Mouse (Mus musculus) T-cell, adult 2 months (primary cell): ENCODE measurements around the gene Hmgb1.

Experiments used
- DNase-seq: peaks from one replicate; pipeline ENCODE4 v3.0.0; 2022; ENCODE audit warnings: low spot score

Gene Hmgb1

GRCm38 (mm10) chr5:149184104-149184843 is at the start of gene Hmgb1, which contains the start of gene Uspl1:
Gene Hmgb1, minus strand, starts transcription at chr5:149184489.
Gene Uspl1, plus strand, starts transcription at chr5:149184350.
- DNase-seq: peak; percentile 99

GRCm38 (mm10) chr5:149229619-149230339 is 45.5 kb upstream of the Hmgb1 start:
- no peak for DNase-seq

GRCm38 (mm10) chr5:149228700-149229618 is 44.7 kb upstream of the Hmgb1 start:
- peak; percentile 92 for DNase-seq

GRCm38 (mm10) chr5:149224666-149225065 is 40.4 kb upstream of the Hmgb1 start:
- DNase-seq: no peak

- no peak for DNase-seq
These were observed 37.1 kb upstream of the Hmgb1 start for GRCm38 (mm10) chr5:149221355-149221754.

- DNase-seq: no peak
These were observed 35.2 kb upstream of the Hmgb1 start for GRCm38 (mm10) chr5:149219493-149219892.

- no peak for DNase-seq
These were observed 33.5 kb upstream of the Hmgb1 start for GRCm38 (mm10) chr5:149217524-149218357.

- DNase-seq: no peak
These were observed 31.3 kb upstream of the Hmgb1 start for GRCm38 (mm10) chr5:149215540-149215939.

- no peak for DNase-seq
These were observed 28.5 kb upstream of the Hmgb1 start for GRCm38 (mm10) chr5:149212806-149213205.

GRCm38 (mm10) chr5:149211041-149211440 is 26.8 kb upstream of the Hmgb1 start:
- no peak for DNase-seq

- DNase-seq: no peak
These were observed 25.0 kb upstream of the Hmgb1 start for GRCm38 (mm10) chr5:149209328-149209727.

GRCm38 (mm10) chr5:149208776-149209175 is 24.5 kb upstream of the Hmgb1 start:
- DNase-seq: no peak

- no peak for DNase-seq
These were observed 23.4 kb upstream of the Hmgb1 start for GRCm38 (mm10) chr5:149207661-149208060.

- no peak for DNase-seq
These were observed 22.0 kb upstream of the Hmgb1 start for GRCm38 (mm10) chr5:149206286-149206685.

GRCm38 (mm10) chr5:149205265-149205664 is 21.0 kb upstream of the Hmgb1 start:
- DNase-seq: no peak

- DNase-seq: no peak
These were observed 20.5 kb upstream of the Hmgb1 start for GRCm38 (mm10) chr5:149204822-149205221.

GRCm38 (mm10) chr5:149203796-149204375 is 19.6 kb upstream of the Hmgb1 start:
- no peak for DNase-seq

- no peak for DNase-seq
These were observed 18.7 kb upstream of the Hmgb1 start for GRCm38 (mm10) chr5:149202941-149203340.

GRCm38 (mm10) chr5:149198782-149199181 is 14.5 kb upstream of the Hmgb1 start:
- no peak for DNase-seq

GRCm38 (mm10) chr5:149196611-149197010 is 12.3 kb upstream of the Hmgb1 start:
- no peak for DNase-seq

- DNase-seq: no peak
These were observed 5.9 kb upstream of the Hmgb1 start for GRCm38 (mm10) chr5:149190160-149190559.
